In genomic region chr2:28239616-28240015, GRCm38 (mm10) we compare ENCODE assay signal across 12 mouse cellular contexts.
"Had no signal": no experiment of that assay in that cellular context is flagged by ENCODE, and none has a peak within 500 bp of the region (broad histone marks: within the 10 kb centered on the region; RNA-seq: fewer than 3 reads in every experiment).

No protein-coding gene starts in this region.

- DNase-seq: lung, adult 18-20 months; lung, embryonic 14.5 days; lung, postnatal 10 days; lung, postnatal 4 days; midbrain, embryonic 14.5 days; retina, postnatal 1 day; right cerebral cortex, postnatal 4 days; spleen, adult 18-20 months; thymus, adult 18-20 months; thymus, postnatal 14 days; thymus, postnatal 36 days had no signal

- ATAC-seq: midbrain, embryonic 16.5 days had no signal
